Comparison of ENCODE assay signal across 9 mouse cellular contexts in the genomic region with DNA sequence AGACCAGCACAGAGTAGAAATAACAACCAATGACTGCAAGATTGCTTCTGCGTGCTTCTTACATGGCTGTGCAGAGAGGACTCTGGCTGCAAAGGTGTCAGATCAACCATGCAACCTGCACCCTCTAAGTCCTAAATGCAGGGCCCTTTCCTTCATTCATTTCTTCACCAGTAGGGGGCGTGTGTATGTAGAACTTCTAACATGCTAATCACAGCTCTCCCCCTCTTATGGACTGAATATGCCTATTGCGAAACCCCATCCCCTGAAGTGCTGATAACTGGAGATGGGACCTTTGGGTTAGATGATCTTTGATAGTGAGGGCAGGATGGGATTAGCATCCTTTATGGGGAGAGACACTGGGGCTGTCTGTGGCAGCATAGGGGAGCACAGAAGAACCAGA.
DNase-seq lines count a peak whose midpoint lies in the region; ATAC-seq and TF ChIP-seq lines count a peak whose summit lies in the region.
"Had no signal": no experiment of that assay in that cellular context is flagged by ENCODE, and none has a peak within 500 bp of the region (broad histone marks: within the 10 kb centered on the region; RNA-seq: fewer than 3 reads in every experiment).

No protein-coding gene starts in this region.

- DNase-seq in hindbrain, embryonic 10.5 days (ENCODE audit: low spot score), result peak; percentile 12
- DNase-seq in hindbrain, embryonic 14.5 days (ENCODE audit: low spot score), result no peak
- peak; percentile 12 for DNase-seq in T-cell, adult 2 months (ENCODE audit: low spot score)
- DNase-seq in lung, embryonic 14.5 days, result peak; percentile 62
- no peak for DNase-seq in right cerebral cortex, postnatal 10 days (ENCODE audit: low spot score in 2 of 2)
- no peak for DNase-seq in adrenal gland, adult 8-10 months
- DNase-seq in frontal cortex, postnatal 25 days (ENCODE audit: low spot score in 2 of 2), result no peak

- no peak overlapping the region for H3K4me3 ChIP-seq in hindbrain, embryonic 10.5 days
- no peak overlapping the region for H3K4me3 ChIP-seq in hindbrain, embryonic 14.5 days (replicated peaks; ENCODE audit: low read length)
- no peak overlapping the region for H3K4me3 ChIP-seq in C2C12 (ENCODE audit: insufficient read depth, poor library complexity, severe bottlenecking)
- no peak overlapping the region for H3K4me3 ChIP-seq in lung, embryonic 14.5 days (ENCODE audit: low read depth, low read length)
- H3K4me3 ChIP-seq: liver, embryonic 15.5 days had no signal

- H3K27me3 ChIP-seq in hindbrain, embryonic 10.5 days (ENCODE audit: insufficient read depth, poor library complexity, severe bottlenecking), result no peaks in the 10 kb centered on the region
- no peaks in the 10 kb centered on the region for H3K27me3 ChIP-seq in hindbrain, embryonic 14.5 days (ENCODE audit: control insufficient read depth, insufficient read depth, low read length)
- no peaks in the 10 kb centered on the region for H3K27me3 ChIP-seq in C2C12 (ENCODE audit: control insufficient read depth, insufficient read depth, insufficient read length)
- no peaks in the 10 kb centered on the region for H3K27me3 ChIP-seq in lung, embryonic 14.5 days (ENCODE audit: insufficient read depth, low read length)
- H3K27me3 ChIP-seq: liver, embryonic 15.5 days had no signal

- no peak overlapping the region for H3K27ac ChIP-seq in hindbrain, embryonic 10.5 days
- H3K27ac ChIP-seq in hindbrain, embryonic 14.5 days, result no peak overlapping the region
- H3K27ac ChIP-seq in lung, embryonic 14.5 days (ENCODE audit: low read depth), result no peak overlapping the region
- H3K27ac ChIP-seq: liver, embryonic 15.5 days had no signal

- no peak overlapping the region for H3K4me2 ChIP-seq in hindbrain, embryonic 14.5 days (replicated peaks)
- H3K4me2 ChIP-seq in lung, embryonic 14.5 days, result no peak overlapping the region
- H3K4me2 ChIP-seq: liver, embryonic 15.5 days had no signal

- WGBS in hindbrain, embryonic 10.5 days, result 65% methylated on average over 3 of the region's 3 CpGs
- WGBS in hindbrain, embryonic 14.5 days, result 69% methylated on average over 3 of the region's 3 CpGs
- 55% methylated on average over 3 of the region's 3 CpGs for WGBS in lung, embryonic 14.5 days

- TF ChIP-seq CTCF in C2C12 (IDR thresholded peaks at IDR 0.05; ENCODE audit: control insufficient read depth, insufficient read depth, insufficient read length), result peak; percentile 2
- TF ChIP-seq CTCF in lung, embryonic 14.5 days (IDR thresholded peaks at IDR 0.05; ENCODE audit: low read depth), result peak; percentile 64

- H3K36me3 ChIP-seq in hindbrain, embryonic 10.5 days, result no peaks in the 10 kb centered on the region
- no peaks in the 10 kb centered on the region for H3K36me3 ChIP-seq in hindbrain, embryonic 14.5 days (replicated peaks; ENCODE audit: control insufficient read depth, insufficient read depth)
- no peaks in the 10 kb centered on the region for H3K36me3 ChIP-seq in C2C12 (ENCODE audit: control insufficient read depth, insufficient read depth)
- H3K36me3 ChIP-seq in lung, embryonic 14.5 days (ENCODE audit: insufficient read depth), result no peaks in the 10 kb centered on the region
- H3K36me3 ChIP-seq: liver, embryonic 15.5 days had no signal

- peaks cover 9% of the 10 kb centered on the region; the same call in 1 of the 2 replicates for H3K4me1 ChIP-seq in hindbrain, embryonic 10.5 days (replicated peaks)
- H3K4me1 ChIP-seq in hindbrain, embryonic 14.5 days (replicated peaks; ENCODE audit: control insufficient read depth, insufficient read depth, low read length), result no peaks in the 10 kb centered on the region
- H3K4me1 ChIP-seq in lung, embryonic 14.5 days (ENCODE audit: insufficient read depth), result no peaks in the 10 kb centered on the region
- H3K4me1 ChIP-seq: liver, embryonic 15.5 days had no signal

- H3K9me3 ChIP-seq in hindbrain, embryonic 10.5 days, result no peaks in the 10 kb centered on the region
- no peaks in the 10 kb centered on the region for H3K9me3 ChIP-seq in hindbrain, embryonic 14.5 days (ENCODE audit: control insufficient read depth, low read length)
- no peaks in the 10 kb centered on the region for H3K9me3 ChIP-seq in lung, embryonic 14.5 days (ENCODE audit: low read depth, low read length)
- H3K9me3 ChIP-seq: liver, embryonic 15.5 days had no signal

- no peak overlapping the region for H3ac ChIP-seq in C2C12 (ENCODE audit: control insufficient read depth, insufficient read length, low read depth)

- no peaks in the 10 kb centered on the region for H3K79me3 ChIP-seq in C2C12 (ENCODE audit: low read depth)

- no peak for ATAC-seq in hindbrain, embryonic 14.5 days (ENCODE audit: low FRiP score)
- no peak for ATAC-seq in lung, embryonic 14.5 days (ENCODE audit: insufficient read depth)

- no peaks in the 10 kb centered on the region for H3K79me2 ChIP-seq in C2C12 (ENCODE audit: control insufficient read depth, insufficient read depth)

- H3K9ac ChIP-seq in hindbrain, embryonic 14.5 days, result no peak overlapping the region
- H3K9ac ChIP-seq in lung, embryonic 14.5 days, result no peak overlapping the region
- H3K9ac ChIP-seq: liver, embryonic 15.5 days had no signal

TF ChIP-seq in C2C12, 6 proteins besides CTCF, POLR2A, EP300 and RAD21:
- no peak for TF ChIP-seq FOSL1 (IDR thresholded peaks at IDR 0.05; ENCODE audit: insufficient read depth, low read length, poor library complexity, severe bottlenecking)
- no peak for TF ChIP-seq MYOG (IDR thresholded peaks at IDR 0.05; ENCODE audit: control insufficient read depth, extremely low read depth, insufficient read length)
- TF ChIP-seq USF1 (IDR thresholded peaks at IDR 0.05; ENCODE audit: low read depth), result no peak
- peak; percentile 73 for TF ChIP-seq CEBPB (IDR thresholded peaks at IDR 0.05; ENCODE audit: low read depth)
- no peak for TF ChIP-seq MAX (IDR thresholded peaks at IDR 0.05)
- no peak for TF ChIP-seq MYOD1 (IDR thresholded peaks at IDR 0.05; ENCODE audit: control insufficient read depth, insufficient read length, low read depth)

Comparison
In these comparisons a context has a peak if more than half of its experiments do, and no peak if none do; other contexts are left out.
1. DNase-seq: peak in hindbrain, embryonic 10.5 days (single experiment), T-cell, adult 2 months (single experiment) and lung, embryonic 14.5 days (single experiment); none in hindbrain, embryonic 14.5 days (single experiment), right cerebral cortex, postnatal 10 days (0 of 2), adrenal gland, adult 8-10 months (single experiment) and frontal cortex, postnatal 25 days (0 of 2).